Mouse (Mus musculus) embryonic facial prominence, embryonic 10.5 days (tissue): ENCODE data around the gene Rnf114. TPM values are rescaled to one million over a fixed set of nuclear protein-coding genes. Genes with fewer than 3 reads are reported as not detected.

Source experiments
- DNase-seq: peaks from one replicate; pipeline ENCODE4 v3.0.0-alpha.2; 2017; ENCODE audit warnings: low spot score
- H3K27ac ChIP-seq: fragments of 300-500 bp; sonication (generic); replicated peaks from 2 replicates; pipeline ENCODE4 v1.5.1; 2016; ENCODE audit warnings: mild to moderate bottlenecking
- H3K27me3 ChIP-seq: fragments of 300-500 bp; sonication (generic); replicated peaks from 2 replicates; pipeline ENCODE4 v1.6.1; 2016; ENCODE audit warnings: low read depth, mild to moderate bottlenecking; ENCODE audit not compliant: poor library complexity, severe bottlenecking
- H3K36me3 ChIP-seq: fragments of 300-500 bp; sonication (generic); replicated peaks from 2 replicates; pipeline ENCODE4 v1.6.1; 2016; ENCODE audit warnings: mild to moderate bottlenecking, moderate library complexity
- H3K4me1 ChIP-seq: fragments of 300-500 bp; sonication (generic); 2 replicates; pipeline ENCODE4 v1.6.1; 2016
- H3K4me3 ChIP-seq: fragments of 300-500 bp; sonication (generic); 2 replicates; pipeline ENCODE4 v1.5.1; 2016; ENCODE audit warnings: mild to moderate bottlenecking, moderate library complexity
- H3K9me3 ChIP-seq: fragments of 300-500 bp; sonication (generic); 2 replicates; pipeline ENCODE4 v1.6.1; 2016; ENCODE audit warnings: mild to moderate bottlenecking
- WGBS: fragments of 180-500 bp; shearing (Covaris S2); methylation state at CpG from one replicate; pipeline ENCODE4 v1.1.7; 2016; 5-methylcytosine and 5-hydroxymethylcytosine counted together
- polyA plus RNA-seq: library from polyadenylated mRNA; unstranded; fragments of >200 nt; fragmentation: Nextera tagmentation; extraction: Ambion mirVana; gene quantifications from 2 replicates; pipeline ENCODE4 v1.2.1, GENCODE M21; 2016

The Rnf114 gene
- polyA plus RNA-seq, 1 experiment from 2014 or later = 133 TPM

DNA sequence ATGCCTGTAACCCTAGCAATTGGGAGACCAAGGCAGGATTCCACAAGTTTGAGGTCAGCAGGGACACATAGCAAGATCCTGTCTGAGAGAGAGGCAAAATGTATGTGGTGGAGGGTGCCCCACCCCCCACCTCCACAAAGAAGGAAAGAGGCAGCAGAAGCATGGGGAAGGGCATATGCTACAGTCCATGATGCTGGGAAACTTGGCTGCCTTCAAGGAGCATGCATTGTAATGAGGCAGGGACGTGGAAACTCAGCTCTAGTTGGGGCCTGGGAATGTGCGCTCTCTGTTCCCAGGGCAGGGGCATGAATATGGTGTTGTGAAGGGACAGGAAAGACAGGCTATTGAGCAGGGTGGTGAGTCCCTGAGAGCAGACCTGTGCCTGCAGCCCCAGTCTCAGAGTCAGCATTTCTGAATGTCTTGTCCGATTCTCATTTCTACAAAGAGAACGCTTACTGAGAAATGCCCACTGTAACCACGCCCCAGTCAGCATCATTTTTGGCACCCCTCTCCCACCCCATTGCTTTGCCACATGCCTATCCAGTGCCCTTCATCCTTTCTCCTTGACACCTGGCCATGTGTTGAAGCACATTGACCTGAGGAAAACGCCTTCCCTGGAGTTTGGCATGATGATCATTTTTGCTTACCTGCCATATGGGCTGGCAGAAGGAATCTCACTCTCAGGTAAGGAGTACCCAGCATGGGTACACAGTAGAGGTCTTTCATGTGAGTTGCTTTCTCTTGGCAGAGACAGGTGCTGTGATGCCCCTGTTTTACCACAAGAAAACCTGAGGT lies 33.2 kb upstream of the Rnf114 start:
- H3K4me1 ChIP-seq = no peaks in the 10 kb centered on the region
- H3K36me3 ChIP-seq = peaks cover 77% of the 10 kb centered on the region
- H3K4me3 ChIP-seq = no peak overlapping the region
- DNase-seq = no peak
- no peak overlapping the region for H3K27ac ChIP-seq
- H3K9me3 ChIP-seq = no peaks in the 10 kb centered on the region
- no peaks in the 10 kb centered on the region for H3K27me3 ChIP-seq
- WGBS = 95% methylated on average over 6 of the region's 6 CpGs

DNA sequence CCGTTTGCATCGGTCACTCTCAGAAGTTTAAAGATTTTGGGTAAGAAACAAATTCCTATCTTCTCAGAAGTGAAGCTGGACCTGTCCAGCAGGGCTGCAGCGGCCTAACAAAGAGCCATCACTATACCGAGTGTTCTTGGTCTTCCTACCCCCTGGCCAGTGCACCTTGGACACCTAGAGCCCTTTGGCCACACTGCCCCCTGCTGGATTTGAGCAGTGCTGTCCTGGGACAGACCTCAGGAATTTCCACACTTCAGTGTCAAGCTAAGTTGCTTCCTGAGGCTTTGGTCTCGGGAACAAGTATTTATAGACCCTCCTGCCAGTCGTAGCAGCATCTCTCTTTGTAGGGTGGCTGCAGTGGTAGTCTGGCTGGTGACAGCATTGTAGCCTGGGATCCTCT lies 29.5 kb upstream of the Rnf114 start:
- H3K4me3 ChIP-seq = no peak overlapping the region
- H3K36me3 ChIP-seq = peaks cover 79% of the 10 kb centered on the region
- H3K27ac ChIP-seq = no peak overlapping the region
- 68% methylated on average over 6 of the region's 6 CpGs for WGBS
- DNase-seq = peak; percentile 71
- no peaks in the 10 kb centered on the region for H3K27me3 ChIP-seq
- H3K4me1 ChIP-seq = no peaks in the 10 kb centered on the region
- H3K9me3 ChIP-seq = no peaks in the 10 kb centered on the region

DNA sequence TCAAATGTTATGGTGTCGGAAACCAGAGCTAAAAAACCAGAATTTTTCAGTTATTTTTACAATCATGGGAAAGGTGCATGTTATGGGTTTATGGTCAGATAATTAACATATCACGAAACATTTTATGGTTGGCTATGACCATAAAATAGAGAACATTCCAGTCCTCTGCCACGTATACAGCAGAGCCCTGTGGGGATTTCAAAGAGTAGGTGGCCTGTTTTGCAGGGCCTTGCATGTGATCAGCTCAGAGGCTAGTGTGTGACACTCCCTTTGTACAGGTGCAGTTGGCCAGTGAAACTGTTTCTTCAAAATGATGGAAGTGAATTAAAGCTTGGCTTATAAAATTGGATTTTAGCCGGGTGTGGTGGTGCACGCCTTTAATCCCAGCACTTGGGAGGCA lies 28.6 kb upstream of the Rnf114 start:
- Histone ChIP-seq H3K4me3 (no peak overlapping the region), H3K27ac (no peak overlapping the region), H3K36me3 (peaks cover 78% of the 10 kb centered on the region), H3K4me1 (no peaks in the 10 kb centered on the region), H3K27me3 (no peaks in the 10 kb centered on the region), H3K9me3 (no peaks in the 10 kb centered on the region)
- WGBS = 92% methylated on average over 5 of the region's 5 CpGs
- DNase-seq = no peak

DNA sequence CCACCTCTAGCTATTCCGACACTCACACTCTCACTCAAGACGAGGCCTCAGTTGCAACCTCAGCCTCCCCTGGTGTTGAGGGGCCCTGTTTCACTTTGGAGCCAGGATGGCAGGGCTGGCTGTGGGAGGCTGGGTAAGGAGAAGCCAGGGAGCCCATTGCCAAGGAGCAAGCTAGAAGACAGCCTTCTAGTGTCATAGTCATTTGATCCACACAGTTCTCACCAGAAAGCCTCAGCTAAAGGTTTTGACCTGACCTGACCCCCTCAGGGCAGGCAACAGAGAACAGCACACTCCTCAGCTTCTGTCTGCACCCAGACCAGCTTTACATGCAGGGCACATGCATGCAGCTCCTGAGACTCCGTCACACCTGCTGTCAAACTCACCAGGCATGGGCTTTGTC lies 26.5 kb upstream of the Rnf114 start:
- Histone ChIP-seq H3K4me1 (no peaks in the 10 kb centered on the region), H3K9me3 (no peaks in the 10 kb centered on the region), H3K36me3 (peaks cover 78% of the 10 kb centered on the region), H3K4me3 (no peak overlapping the region), H3K27me3 (no peaks in the 10 kb centered on the region), H3K27ac (no peak overlapping the region)
- WGBS = 93% methylated on average over 3 of the region's 3 CpGs
- DNase-seq = no peak

DNA sequence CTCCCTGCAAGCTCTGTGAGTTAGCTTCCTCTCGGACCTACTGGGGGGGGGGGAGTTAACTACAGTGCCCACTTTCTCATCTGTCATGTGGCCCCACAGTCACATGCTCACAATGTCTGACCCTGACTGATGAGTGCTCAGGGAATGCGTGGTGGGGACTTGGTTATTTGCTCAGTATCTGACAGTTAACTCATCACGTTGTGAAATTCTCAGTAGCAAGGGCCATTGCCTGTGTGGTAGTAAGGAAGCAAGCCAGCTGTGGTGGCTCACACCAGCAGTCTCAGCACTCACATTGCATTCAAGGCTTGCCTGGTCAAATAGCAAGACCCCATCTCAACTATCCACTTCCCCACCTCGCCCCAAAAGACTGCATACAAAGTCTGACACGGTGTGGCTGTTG lies 25.2 kb upstream of the Rnf114 start:
- WGBS = 87% methylated on average over 5 of the region's 5 CpGs
- no peak overlapping the region for H3K4me3 ChIP-seq
- H3K27me3 ChIP-seq = no peaks in the 10 kb centered on the region
- peaks cover 78% of the 10 kb centered on the region for H3K36me3 ChIP-seq
- H3K27ac ChIP-seq = no peak overlapping the region
- DNase-seq = no peak
- no peaks in the 10 kb centered on the region for H3K4me1 ChIP-seq
- H3K9me3 ChIP-seq = no peaks in the 10 kb centered on the region

DNA sequence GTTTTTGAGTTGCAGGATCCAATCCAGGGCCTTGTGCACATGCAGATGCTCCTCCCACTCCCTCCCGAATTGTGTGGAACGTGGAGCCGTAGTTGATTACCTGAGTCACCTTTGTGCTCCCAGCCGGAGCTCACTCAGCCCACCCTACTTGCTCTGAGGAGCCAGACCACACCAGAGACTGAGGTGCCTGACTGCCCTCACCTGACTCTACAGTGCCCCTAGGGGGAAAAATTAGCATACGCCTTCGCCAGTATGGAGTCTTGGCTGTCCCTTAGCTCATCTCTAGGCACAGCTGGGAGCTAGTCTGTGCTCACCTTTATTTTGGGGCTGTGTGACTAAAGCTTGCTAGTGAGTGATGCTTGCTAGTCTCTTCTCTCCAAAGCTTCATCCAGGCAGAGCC lies 24.0 kb upstream of the Rnf114 start:
- no peak for DNase-seq
- WGBS = 80% methylated on average over 6 of the region's 6 CpGs
- Histone ChIP-seq H3K9me3 (no peaks in the 10 kb centered on the region), H3K27ac (no peak overlapping the region), H3K36me3 (peaks cover 91% of the 10 kb centered on the region), H3K27me3 (no peaks in the 10 kb centered on the region), H3K4me1 (no peaks in the 10 kb centered on the region), H3K4me3 (no peak overlapping the region)

DNA sequence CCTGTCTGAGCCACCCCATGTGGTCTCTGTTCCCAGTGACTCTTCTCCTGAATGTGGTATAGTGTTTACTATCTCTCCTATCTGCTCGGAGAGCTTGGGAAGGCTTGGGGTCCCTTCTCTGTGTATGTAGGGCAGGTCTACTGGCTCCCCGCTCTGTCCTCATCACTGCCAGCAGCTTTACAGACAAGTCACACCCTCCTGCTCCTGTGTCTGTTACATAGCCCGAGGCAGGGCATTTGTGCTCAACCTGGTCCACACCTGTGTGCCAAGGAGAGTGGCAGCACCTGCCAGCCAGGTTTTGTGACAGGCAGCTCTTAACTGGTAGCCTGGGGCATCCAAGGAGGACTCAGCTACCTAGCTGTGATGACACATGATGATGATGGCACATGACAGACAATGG lies 21.8 kb upstream of the Rnf114 start:
- H3K9me3 ChIP-seq = no peaks in the 10 kb centered on the region
- H3K4me1 ChIP-seq = peaks cover under 1% of the 10 kb centered on the region; the same call in 1 of the 2 replicates
- no peak overlapping the region for H3K4me3 ChIP-seq
- WGBS = 87% methylated on average over 3 of the region's 3 CpGs
- H3K27me3 ChIP-seq = no peaks in the 10 kb centered on the region
- peaks cover 98% of the 10 kb centered on the region for H3K36me3 ChIP-seq
- no peak overlapping the region for H3K27ac ChIP-seq
- DNase-seq = no peak

DNA sequence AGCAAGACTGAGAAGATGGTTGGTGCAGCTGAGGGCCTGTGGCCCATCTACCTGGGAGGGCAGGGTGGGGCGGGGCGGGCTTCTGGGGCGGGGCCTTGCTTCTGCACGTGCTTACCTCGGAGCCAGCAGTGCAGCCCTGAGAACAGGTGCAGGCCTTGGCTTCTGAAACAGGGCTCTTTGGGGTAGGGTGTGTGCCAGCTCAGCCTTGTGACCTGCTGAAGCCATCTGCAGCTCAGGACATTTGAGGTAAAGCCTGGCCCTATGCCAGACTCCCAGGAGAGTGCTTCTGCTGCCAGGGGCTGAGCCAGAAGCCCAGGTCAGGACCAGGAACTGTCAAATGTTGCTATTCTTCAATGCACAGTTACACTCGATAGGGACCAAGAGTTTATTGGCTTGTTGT lies 20.9 kb upstream of the Rnf114 start:
- 87% methylated on average over 6 of the region's 6 CpGs for WGBS
- Histone ChIP-seq H3K27me3 (no peaks in the 10 kb centered on the region), H3K4me1 (peaks cover 10% of the 10 kb centered on the region), H3K9me3 (no peaks in the 10 kb centered on the region), H3K4me3 (no peak overlapping the region), H3K27ac (no peak overlapping the region), H3K36me3 (peaks cover 98% of the 10 kb centered on the region)
- no peak for DNase-seq

DNA sequence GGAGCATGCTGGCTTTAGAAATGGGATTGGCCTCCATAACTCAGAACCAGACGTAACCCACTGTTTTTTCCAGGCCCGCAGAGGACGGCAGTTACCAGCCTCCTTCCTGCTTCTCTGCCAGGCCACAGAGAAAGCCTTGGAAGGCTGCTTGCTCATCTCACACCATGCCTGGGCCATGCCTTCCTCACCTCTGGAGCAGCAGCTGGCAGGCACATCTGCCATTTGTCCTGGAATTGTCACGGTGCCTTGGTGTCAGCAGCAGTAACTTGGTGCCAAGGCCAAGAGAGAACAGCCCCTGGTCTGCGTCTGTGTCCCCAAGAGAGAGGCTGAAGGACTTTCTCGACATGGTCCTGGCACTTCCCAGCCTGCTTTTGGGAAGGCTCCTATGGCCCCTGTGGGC lies 18.2 kb upstream of the Rnf114 start:
- no peak for DNase-seq
- Histone ChIP-seq H3K27ac (no peak overlapping the region), H3K4me3 (no peak overlapping the region), H3K9me3 (no peaks in the 10 kb centered on the region), H3K4me1 (peaks cover 14% of the 10 kb centered on the region), H3K27me3 (no peaks in the 10 kb centered on the region), H3K36me3 (peaks cover 84% of the 10 kb centered on the region)
- 93% methylated on average over 6 of the region's 6 CpGs for WGBS

DNA sequence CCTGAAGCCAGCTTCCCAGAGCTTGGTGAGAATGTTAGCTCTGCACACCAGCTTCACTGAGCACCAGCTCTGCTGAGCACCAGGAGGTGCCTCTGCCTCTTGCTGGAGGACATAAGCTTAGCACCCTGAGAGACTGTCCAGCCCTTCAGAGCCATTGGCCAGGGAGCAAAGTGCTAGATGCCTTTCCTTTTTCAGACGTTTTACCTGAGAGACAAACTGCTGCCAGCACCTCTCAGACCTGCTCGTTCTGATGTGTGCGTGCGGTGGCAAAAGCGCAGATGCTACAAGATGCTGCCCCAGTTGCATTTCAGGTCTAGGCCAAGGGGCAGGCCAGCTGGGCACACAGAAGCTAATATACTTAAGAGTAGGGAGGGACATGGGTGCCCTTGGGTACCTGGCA lies 16.8 kb upstream of the Rnf114 start:
- no peak overlapping the region for H3K27ac ChIP-seq
- peaks cover 75% of the 10 kb centered on the region for H3K36me3 ChIP-seq
- 83% methylated on average over 5 of the region's 5 CpGs for WGBS
- no peak for DNase-seq
- no peaks in the 10 kb centered on the region for H3K9me3 ChIP-seq
- H3K27me3 ChIP-seq = no peaks in the 10 kb centered on the region
- peaks cover 14% of the 10 kb centered on the region for H3K4me1 ChIP-seq
- no peak overlapping the region for H3K4me3 ChIP-seq

DNA sequence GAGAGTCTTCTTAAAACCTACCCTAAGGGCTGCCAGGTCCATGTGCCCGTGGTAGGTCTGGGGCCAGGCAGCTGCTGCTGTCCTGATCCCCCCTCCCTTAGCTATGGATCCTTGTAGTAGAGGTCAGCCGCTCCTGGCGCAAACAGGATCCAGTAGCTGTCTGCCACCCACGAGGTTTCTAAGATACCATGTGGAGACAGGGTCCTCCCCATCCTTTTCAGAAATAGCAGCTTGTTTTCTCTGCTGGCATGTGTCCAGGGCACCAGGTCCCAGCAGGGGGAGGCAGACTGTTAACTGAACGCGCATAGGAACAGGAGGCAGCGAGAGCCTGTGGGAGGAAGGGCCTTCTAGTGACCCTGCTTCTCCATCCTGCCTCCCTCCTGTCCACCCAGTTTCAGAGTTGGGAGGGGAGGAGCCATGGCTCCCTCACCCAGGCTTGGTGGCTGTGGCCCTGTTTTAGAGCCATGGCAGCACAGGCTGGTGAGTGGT lies 16.2 kb upstream of the Rnf114 start:
- Histone ChIP-seq H3K27ac (no peak overlapping the region), H3K27me3 (no peaks in the 10 kb centered on the region), H3K4me1 (peaks cover 14% of the 10 kb centered on the region), H3K4me3 (no peak overlapping the region), H3K36me3 (peaks cover 72% of the 10 kb centered on the region), H3K9me3 (no peaks in the 10 kb centered on the region)
- DNase-seq = no peak
- 36% methylated on average over 7 of the region's 7 CpGs for WGBS

DNA sequence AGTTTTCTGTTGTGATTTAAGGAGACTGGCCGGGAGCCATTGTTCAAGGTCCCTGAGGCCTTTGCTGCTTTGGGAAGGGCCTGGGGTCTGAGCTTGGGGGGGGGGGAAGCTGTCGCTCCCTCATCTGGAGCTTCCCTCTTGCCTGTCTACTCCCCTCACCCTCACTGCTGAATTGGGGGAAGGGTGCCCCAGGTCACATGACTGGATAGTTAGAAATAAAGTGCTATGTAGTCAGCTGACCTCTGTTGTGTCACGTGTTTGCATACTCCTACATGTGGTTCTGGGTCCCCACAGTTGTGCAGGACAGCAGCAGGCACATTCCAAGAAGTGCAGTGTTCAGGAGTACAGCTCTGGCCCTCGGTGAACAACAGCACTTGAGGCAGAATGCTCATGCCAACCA lies 15.7 kb upstream of the Rnf114 start:
- DNase-seq = no peak
- Histone ChIP-seq H3K27ac (no peak overlapping the region), H3K4me3 (no peak overlapping the region), H3K4me1 (peaks cover 14% of the 10 kb centered on the region), H3K36me3 (peaks cover 68% of the 10 kb centered on the region), H3K27me3 (no peaks in the 10 kb centered on the region), H3K9me3 (no peaks in the 10 kb centered on the region)
- WGBS = 78% methylated on average over 4 of the region's 4 CpGs

DNA sequence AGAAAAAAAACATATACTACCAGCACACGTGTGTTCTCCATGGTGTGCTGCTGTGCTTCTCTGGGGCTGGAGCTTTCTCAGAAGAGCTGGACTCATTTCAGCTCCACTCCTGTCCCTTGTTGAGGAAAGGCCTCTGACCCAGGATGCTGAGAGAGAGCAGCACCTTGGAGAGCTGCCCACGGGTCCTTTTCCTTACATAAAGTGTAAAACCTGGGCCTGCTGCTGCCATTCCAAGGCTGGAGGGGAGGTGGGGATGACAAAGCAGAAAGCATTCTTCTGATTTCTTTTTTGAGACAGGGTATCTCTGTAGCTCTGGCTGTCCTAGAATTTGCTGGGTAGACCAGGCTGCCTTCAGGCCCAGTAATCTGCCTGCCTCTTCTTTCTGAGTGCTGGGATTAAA lies 14.3 kb upstream of the Rnf114 start:
- H3K4me3 ChIP-seq = no peak overlapping the region
- H3K27ac ChIP-seq = no peak overlapping the region
- H3K27me3 ChIP-seq = no peaks in the 10 kb centered on the region
- peaks cover 68% of the 10 kb centered on the region for H3K36me3 ChIP-seq
- WGBS = 47% methylated on average over 2 of the region's 2 CpGs
- H3K4me1 ChIP-seq = peaks cover 14% of the 10 kb centered on the region
- no peaks in the 10 kb centered on the region for H3K9me3 ChIP-seq
- DNase-seq = peak; percentile 32
